ENCODE assay signal across 13 mouse cellular contexts in the genomic region with DNA sequence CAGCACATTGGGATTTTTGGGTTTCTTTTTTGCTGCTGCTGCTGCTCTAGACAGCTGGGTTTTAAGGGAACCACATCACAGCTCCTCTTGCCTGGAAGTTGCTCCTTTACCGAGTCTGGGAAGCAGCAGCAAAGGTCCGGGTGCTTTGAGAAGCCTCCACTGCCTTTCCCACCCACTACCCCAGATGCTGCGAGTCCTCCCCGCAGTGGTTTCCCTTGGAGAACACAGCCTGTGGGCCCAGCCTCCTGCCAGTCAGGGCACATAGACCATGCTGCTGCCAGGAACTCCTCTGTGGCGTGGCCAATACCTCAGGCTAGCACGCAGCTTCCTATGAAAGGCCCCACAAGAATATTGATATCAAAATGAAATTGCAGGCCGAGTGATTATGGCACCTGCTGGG.
"Had no signal": no experiment of that assay in that cellular context is flagged by ENCODE, and none has a peak within 500 bp of the region (broad histone marks: within the 10 kb centered on the region; RNA-seq: fewer than 3 reads in every experiment).

No protein-coding gene starts in this region.

- H3K36me3 ChIP-seq: liver, embryonic 15.5 days; midbrain, embryonic 15.5 days; stomach, embryonic 15.5 days had no signal

- H3K27me3 ChIP-seq: liver, embryonic 15.5 days; midbrain, embryonic 15.5 days; neural tube, embryonic 13.5 days; stomach, embryonic 15.5 days had no signal

- DNase-seq: kidney, postnatal 36 days; lung, adult 2 months; lung, postnatal 36 days; right cerebral cortex, postnatal 14 days; thymus, adult 2 months; thymus, postnatal 25 days had no signal

- ATAC-seq: lung, postnatal 0 days; midbrain, embryonic 15.5 days had no signal

- H3K9ac ChIP-seq: liver, embryonic 15.5 days; midbrain, embryonic 15.5 days; neural tube, embryonic 13.5 days; stomach, embryonic 15.5 days had no signal

- H3K4me3 ChIP-seq: limb, embryonic 10.5 days; liver, embryonic 15.5 days; midbrain, embryonic 15.5 days; neural tube, embryonic 13.5 days; stomach, embryonic 15.5 days had no signal

- H3K4me1 ChIP-seq: limb, embryonic 10.5 days; liver, embryonic 15.5 days; midbrain, embryonic 15.5 days had no signal

- H3K27ac ChIP-seq: limb, embryonic 10.5 days; liver, embryonic 15.5 days; midbrain, embryonic 15.5 days; neural tube, embryonic 13.5 days; stomach, embryonic 15.5 days had no signal

- H3K9me3 ChIP-seq: limb, embryonic 10.5 days; liver, embryonic 15.5 days; midbrain, embryonic 15.5 days; neural tube, embryonic 13.5 days; stomach, embryonic 15.5 days had no signal

- H3K4me2 ChIP-seq: liver, embryonic 11.5 days; liver, embryonic 15.5 days; midbrain, embryonic 15.5 days; neural tube, embryonic 13.5 days; stomach, embryonic 15.5 days had no signal
